Mouse (Mus musculus) E14TG2a.4 (cell line): ENCODE data around the gene Accsl.

Source experiments
- CTCF ChIP-seq: conservative IDR thresholded peaks from 2 replicates; pipeline ENCODE4 v1.5.1; 2014; ENCODE audit warnings: low read length
- NANOG ChIP-seq: IDR thresholded peaks from 2 replicates; pipeline ENCODE4 v1.6.1; 2014; ENCODE audit warnings: borderline replicate concordance, low read length, mixed read lengths

- TF ChIP-seq CTCF: no peak
- TF ChIP-seq NANOG: no peak
These were observed 22.8 kb upstream of the Accsl start for GRCm38 (mm10) chr2:93891611-93892280.
